Mouse (Mus musculus) left cerebral cortex, postnatal 14 days (tissue): ENCODE data around the gene Iqschfp. TPM values are rescaled to one million over a fixed set of nuclear protein-coding genes. Genes with fewer than 3 reads are reported as not detected.

ENCODE experiments used
- DNase-seq, 2 experiments: peaks; one replicate each; pipeline ENCODE4 v3.0.0; 2021 to 2022; ENCODE audit warnings: low spot score in 2 of 2, mixed read lengths in 1 of 2
- intact Hi-C: fragments of 180-260 bp; cut with DNase I; formaldehyde crosslinking; loops from one replicate; pipeline ENCODE4 v1.15.1; 2025
- total RNA-seq, 2 experiments: library from RNA; stranded (reverse); gene quantifications; 2 replicates each; pipeline ENCODE4 v1.2.3; 2021

The Iqschfp gene
- total RNA-seq, 2 experiments from 2014 or later = 7.4 to 12.2 TPM

- intact Hi-C loops = no loop called here
- DNase-seq = no peak
Observed at GRCm38 (mm10) chr3:68469643-68470042, 577.6 kb downstream of the Iqschfp start.

- intact Hi-C loops = no loop called here
- DNase-seq = no peak
Observed at GRCm38 (mm10) chr3:68470061-68470460, 578.0 kb downstream of the Iqschfp start.

DNA sequence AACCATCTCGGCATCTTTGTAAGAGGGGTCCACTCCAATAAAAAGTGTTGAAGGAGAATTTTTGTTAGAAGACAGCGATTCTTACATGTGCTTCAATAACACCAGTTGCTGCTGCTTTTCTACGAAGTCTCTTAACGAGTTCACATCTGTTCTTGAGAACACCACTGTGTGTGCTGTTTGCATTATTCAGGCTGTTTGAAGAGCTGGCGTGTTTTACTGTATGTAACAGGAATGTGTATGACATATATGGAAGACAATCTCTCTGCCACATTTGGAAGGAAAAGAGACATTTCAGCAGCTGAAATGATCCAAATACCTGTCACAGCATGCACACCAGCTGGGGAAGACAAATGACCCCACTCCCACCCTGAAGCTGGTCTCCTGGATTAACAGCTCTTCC, 578.6 kb downstream of the Iqschfp start:
- intact Hi-C loops = no loop called here
- no peak for DNase-seq

DNA sequence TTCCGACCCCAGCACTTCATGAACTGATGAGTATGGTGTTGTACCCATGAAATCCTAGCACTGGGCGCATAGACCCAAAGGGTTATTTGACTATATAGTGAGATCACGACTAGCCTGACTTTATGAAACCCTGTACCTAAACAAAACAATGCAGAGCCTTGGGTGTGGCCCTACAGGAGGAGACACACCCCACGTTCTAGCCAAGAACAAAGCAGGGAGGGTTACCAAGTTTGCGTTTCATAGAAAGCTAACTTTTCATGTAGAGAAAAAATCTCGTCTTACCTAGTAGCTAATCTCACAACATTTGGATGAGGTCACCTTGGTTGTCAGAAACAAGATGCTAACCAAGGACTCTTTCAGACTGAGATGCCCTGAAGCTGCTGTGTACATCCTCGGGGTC, 584.3 kb downstream of the Iqschfp start:
- intact Hi-C loops = no loop called here
- DNase-seq = no peak

DNA sequence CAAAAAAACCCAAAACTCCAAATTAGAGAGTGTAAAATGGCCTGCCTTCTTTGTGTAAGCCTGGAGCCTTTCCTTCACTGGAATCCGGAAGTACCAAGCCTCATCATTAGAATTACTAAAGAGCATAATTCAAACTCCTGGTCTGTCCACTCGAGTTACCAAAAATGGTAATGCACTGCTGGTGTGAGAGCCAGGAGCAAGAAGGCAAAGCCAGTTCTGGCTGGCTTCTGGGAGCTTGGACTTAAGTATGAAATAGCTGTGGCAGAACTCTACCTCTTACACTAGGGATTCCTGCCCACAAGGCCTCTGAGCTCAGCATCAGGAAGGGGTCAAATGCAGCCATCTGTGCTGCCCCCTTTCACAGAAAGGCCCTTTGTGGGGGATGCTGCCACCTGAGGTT, 585.4 kb downstream of the Iqschfp start:
- intact Hi-C loops = no loop called here
- DNase-seq = no peak

DNA sequence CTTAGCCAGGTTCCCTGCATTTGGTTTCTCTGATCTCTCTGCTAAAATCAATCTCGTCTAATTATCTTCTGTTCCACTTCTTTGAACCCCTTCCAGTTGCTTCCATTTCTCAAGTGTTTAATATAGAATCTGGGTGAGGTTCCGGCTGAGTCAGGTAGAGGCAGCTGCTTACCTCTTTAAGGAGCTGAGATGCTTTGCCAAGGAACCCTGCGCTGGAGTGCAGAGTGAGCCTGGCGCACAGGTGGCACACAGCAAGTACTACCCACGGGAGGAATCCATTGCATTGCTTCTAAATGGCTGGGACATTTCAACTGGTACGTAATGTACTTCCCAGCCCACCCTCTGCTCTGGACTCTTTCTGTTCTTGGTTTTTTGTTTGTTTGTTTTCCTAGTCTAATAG, 587.2 kb downstream of the Iqschfp start:
- peak in 1 of 2 experiments; percentile 23 for DNase-seq
- intact Hi-C loops = no loop called here

DNA sequence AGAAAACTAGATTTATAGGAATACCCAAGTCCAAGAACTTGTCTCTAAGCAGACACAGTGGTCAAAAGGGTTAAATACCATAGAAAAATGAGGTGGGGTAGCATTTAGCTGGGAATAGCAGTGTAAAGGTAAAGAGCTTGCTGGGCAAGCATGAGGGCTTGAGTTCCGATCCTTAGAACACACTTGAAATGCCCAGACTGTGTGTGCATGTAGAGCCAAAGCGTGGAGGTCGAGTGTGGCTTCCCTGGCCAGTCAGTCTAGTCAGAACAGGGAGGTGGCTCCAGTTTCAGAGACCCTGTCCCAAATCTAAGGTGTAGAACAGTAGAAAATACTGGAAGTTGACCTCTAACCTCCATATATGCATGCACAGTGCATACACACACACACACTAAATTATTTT, 591.5 kb downstream of the Iqschfp start:
- intact Hi-C loops = no loop called here
- DNase-seq = no peak

DNA sequence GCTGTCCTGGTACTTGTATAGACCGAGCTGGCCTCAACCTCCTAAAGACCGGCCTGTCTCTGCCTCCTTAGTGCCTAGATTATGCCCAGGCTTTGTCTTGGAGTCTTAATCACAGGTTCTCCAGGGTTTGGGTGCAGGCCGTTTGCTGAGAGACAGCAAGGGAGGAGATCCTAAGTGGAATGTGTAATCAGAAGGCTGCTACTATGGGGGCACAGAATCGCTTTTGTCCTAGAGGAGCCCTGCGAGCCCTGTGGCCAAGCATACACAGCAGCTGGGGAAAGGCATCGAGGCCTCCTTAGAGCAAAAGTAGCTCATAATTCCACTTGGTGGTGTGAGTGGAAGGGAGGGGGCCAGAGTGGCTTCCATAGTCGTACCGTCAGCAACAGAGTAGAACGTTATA, 592.0 kb downstream of the Iqschfp start:
- intact Hi-C loops = no loop called here
- no peak for DNase-seq

DNA sequence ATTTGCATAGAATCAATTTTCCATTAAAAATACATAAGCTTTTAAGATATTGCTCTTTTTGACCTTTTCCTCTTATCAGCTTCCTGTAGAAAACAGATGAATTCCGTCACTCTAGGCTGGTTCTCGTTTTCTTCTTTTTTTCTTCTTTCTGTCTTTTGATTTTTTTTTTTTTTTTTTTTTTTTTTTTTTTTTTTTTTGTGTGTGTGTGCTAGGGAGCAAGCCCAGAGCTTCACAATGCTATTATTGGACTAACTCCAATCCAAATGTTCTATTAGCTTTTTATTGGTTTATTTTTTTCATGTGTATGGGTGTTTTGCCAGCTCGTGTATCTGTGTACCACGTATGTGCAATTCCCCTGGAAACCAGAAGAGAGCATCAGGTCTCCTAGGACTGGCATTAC, 592.5 kb downstream of the Iqschfp start:
- intact Hi-C loops = no loop called here
- DNase-seq = no peak

DNA sequence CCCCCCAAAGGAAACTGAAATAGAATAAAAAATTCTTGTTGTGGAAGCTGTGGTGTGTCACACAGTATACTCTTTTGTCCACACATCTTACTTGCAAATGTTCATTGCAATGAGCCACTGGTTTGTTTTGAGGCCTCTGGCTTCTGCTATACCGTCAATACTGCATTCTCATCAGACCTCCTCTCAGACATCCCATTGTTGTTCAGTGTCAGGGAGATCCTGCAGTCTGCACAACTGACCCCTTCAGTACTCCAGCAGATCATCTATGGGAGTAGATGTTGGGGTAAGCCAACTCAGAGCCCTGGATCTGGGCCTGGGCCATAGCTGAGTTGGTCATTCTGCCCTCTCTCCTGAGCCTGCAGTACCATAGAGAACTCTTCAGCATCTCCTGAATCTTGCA, 595.6 kb downstream of the Iqschfp start:
- no peak for DNase-seq
- intact Hi-C loops = no loop called here

DNA sequence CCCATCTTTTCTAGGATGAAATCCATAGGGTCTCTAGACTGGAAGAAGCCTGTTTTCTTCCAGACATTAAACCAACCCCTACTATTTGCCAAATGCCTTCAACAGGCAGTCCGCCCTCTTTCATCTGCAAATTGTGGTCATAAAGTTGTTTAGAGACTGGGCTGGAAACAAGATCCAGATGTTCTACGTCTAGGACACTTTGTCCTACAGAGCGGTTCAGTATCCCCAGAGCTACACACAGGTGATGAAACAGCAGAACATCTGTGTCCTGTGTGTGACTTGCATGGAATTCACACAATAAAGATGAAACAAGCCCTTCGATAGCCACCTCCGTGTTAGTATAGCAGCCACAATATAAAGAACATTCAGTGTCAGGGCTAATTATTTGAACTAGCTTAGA, 596.3 kb downstream of the Iqschfp start:
- intact Hi-C loops = no loop called here
- no peak for DNase-seq

DNA sequence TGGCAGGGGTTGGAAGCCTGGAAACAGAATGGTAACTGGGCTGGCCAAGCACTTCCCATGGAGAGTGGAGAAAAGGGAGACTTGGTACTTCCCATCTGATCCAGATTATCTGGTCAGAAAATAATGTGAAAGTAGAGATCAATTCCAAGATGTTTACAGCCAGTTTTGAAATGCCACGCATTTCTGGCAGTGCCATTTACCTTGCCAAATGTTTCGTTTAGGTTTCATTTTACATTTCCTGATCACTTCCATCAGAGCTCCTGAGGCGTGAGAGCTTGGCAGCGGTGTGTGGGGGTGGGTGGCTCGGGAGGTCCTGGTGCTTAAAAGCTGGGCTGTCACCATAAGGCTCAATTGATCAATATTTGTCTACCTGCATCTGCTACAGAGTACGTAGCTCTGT, 599.5 kb downstream of the Iqschfp start:
- DNase-seq = no peak
- intact Hi-C loops = loop anchor here (5.0 kb wide), 1 partner anchor 434 kb away; no protein-coding TSS in a partner anchor

DNA sequence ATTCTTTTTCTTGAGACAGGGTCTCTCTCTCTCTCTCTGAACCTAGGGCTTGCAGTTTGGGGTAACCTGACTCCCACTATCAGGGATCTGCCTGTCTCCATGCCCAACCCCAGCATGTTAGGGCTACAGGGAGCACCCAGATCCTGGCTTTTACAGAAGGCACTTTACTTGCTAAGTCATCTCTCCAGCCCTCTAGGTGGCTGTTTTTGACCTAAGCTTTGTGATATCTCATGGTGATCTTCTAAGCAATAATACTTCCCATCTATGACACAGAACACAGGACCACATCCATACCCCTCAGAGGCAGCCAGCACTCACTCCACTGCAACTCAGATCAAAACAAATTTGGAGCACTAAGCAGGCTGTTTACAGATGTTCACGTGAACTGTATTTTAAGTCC, 600.0 kb downstream of the Iqschfp start:
- no peak for DNase-seq
- intact Hi-C loops = loop anchor here (5.0 kb wide), 1 partner anchor 435 kb away; no protein-coding TSS in a partner anchor

GRCm38 (mm10) chr3:68492513-68492912, 600.5 kb downstream of the Iqschfp start:
- intact Hi-C loops = loop anchor here (5.0 kb wide), 1 partner anchor 435 kb away; no protein-coding TSS in a partner anchor
- DNase-seq = no peak

DNA sequence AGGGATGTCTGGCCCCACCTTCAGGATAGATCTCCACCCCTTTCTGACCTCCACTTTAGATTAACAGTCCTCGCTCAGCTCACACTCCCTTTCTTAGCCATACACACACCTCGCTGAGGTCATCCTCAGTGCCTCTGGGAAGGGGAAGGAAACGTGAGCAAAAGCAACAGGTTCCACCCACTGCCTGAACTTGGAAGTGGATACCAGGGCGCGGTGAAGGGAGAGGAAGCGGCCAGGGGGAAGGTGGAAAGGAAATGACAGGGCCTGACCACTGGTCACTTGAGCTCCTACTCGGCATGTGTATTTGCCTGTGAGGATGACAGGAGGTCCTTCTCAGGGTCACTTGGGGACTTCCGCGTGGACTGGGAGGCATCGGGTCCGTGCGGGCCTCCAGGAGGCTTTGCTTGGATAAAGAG, 601.1 kb downstream of the Iqschfp start:
- intact Hi-C loops = loop anchor here (5.0 kb wide), 1 partner anchor 436 kb away; no protein-coding TSS in a partner anchor
- DNase-seq = no peak

GRCm38 (mm10) chr3:68493586-68494295, 601.7 kb downstream of the Iqschfp start:
- intact Hi-C loops = loop anchor here (2.0 to 5.0 kb wide), 2 partner anchors 49 to 436 kb away; no protein-coding TSS in a partner anchor
- peak in 1 of 2 experiments; percentile 75 for DNase-seq

GRCm38 (mm10) chr3:68494296-68495095, 602.5 kb downstream of the Iqschfp start:
- intact Hi-C loops = loop anchor here (2.0 to 5.0 kb wide), 2 partner anchors 48 to 437 kb away; no protein-coding TSS in a partner anchor

DNA sequence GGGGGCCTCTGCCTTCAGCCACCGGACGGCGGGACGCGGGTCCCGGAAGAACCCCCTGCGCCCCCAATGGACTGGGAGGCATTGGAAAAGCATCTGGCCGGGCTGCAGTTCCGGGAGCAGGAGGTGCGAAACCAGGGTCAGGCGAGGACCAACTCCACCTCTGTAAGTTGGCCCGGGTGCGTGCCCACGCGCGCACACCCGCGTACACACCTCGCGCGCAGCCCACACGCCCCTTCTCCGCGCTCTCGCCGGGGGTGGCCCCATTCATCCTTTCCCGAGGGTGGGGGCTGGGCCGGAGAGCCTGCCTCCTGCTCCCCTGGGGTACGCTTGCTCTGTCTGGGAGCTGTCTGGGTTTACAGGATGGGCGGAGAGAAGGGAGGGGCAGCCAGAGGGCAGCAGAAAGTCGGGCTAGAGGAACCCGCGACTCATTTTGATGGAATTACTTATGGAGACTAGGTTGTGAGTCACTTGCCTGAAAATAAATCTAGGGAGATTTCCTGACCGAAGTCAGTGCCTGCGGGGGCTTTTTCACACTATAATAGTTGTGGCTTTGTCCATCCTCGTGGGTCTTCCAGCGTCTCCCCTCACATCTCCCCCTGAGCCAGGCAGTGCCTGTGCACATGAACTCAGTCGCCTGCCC, 603.2 kb downstream of the Iqschfp start:
- peak in 1 of 2 experiments; percentile 56 for DNase-seq
- intact Hi-C loops = loop anchor here (2.0 kb wide), 1 partner anchor 48 kb away; no protein-coding TSS in a partner anchor

More at GRCm38 (mm10) chr3:68494296-68495095, 602.5 kb downstream of the Iqschfp start:
- DNase-seq = peak in 1 of 2 experiments; percentile 24

DNA sequence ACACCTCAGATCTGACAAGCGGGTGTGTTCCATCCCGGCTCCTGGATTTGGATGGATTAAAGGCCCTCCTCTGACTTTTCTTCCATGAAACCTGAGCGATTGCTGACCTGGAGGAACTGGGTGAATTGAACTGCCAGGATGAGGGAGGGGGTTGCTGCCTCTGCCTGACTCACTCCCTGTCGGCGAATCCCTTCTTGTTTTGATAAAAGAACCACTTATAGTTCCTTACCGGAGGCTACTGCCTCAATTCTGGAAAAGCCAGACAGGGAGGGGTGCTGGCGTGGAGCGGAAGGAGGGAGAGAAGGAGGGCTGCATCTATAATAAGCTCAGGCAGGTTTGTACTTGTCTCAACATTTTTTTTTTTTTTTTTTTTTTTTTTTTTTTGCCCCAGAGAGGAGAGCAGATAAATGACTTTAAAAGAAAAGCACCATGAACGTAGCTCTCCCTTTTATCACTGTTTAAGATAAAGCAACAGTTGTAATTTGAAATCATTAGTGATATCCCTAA, 603.8 kb downstream of the Iqschfp start:
- intact Hi-C loops = loop anchor here (2.0 kb wide), 1 partner anchor 47 kb away; no protein-coding TSS in a partner anchor
- peak in 1 of 2 experiments; percentile 18 for DNase-seq

DNA sequence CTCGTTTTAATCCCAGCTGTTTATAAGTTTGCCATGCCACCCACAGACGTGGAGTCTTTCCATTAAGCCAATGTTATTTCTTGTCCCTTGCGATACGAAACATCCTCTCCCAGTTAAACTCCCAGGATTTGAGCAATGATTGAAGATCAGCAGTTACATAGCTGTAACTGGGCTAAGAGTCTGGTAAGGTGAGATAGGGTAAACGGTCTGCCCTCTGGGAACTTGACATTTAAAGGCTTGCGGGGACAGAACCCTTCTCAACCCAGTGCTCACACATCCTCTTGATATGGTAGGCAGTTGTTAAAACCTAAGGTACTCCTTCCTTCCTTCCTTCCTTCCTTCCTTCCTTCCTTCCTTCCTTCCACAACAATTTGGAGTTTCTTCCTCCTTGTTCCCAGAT, 604.5 kb downstream of the Iqschfp start:
- intact Hi-C loops = no loop called here
- no peak for DNase-seq
